Mouse (Mus musculus) heart, embryonic 16.5 days (tissue): ENCODE measurements around the gene Cacng7. TPM values are rescaled to one million over a fixed set of nuclear protein-coding genes. Genes with fewer than 3 reads are reported as not detected.

Experiments
- ATAC-seq: fragments of 200-750 bp; cut with Nextera tagmentation; replicated peaks from 2 replicates; pipeline ENCODE4 v1.8.0; 2017; ENCODE audit warnings: moderate number of reproducible peaks; ENCODE audit not compliant: insufficient read depth, low FRiP score; ENCODE audit errors: extremely low read depth
- H3K27ac ChIP-seq: fragments of 300-500 bp; sonication (generic); 2 replicates; pipeline ENCODE4 v1.5.1; 2014; ENCODE audit warnings: mild to moderate bottlenecking, low read length, control low read depth, moderate library complexity
- H3K27me3 ChIP-seq: fragments of 300-500 bp; sonication (generic); 2 replicates; pipeline ENCODE4 v1.6.1; 2014; ENCODE audit warnings: low read length, mixed read lengths; ENCODE audit not compliant: control insufficient read depth, insufficient read depth
- H3K36me3 ChIP-seq: fragments of 300-500 bp; sonication (generic); 2 replicates; pipeline ENCODE4 v1.6.1; 2014; ENCODE audit not compliant: control insufficient read depth, insufficient read depth
- H3K4me1 ChIP-seq: fragments of 300-500 bp; sonication (generic); 2 replicates; pipeline ENCODE4 v1.6.1; 2014; ENCODE audit warnings: low read length, mixed read lengths; ENCODE audit not compliant: control insufficient read depth, insufficient read depth
- H3K4me2 ChIP-seq: fragments of 300-500 bp; sonication (generic); 2 replicates; pipeline ENCODE4 v1.6.1; 2014; ENCODE audit warnings: low read depth, mild to moderate bottlenecking, control low read depth, low read length
- H3K4me3 ChIP-seq: fragments of 300-500 bp; sonication (generic); 2 replicates; pipeline ENCODE4 v1.5.1; 2014; ENCODE audit warnings: mild to moderate bottlenecking, control low read depth, low read length
- H3K9ac ChIP-seq: fragments of 300-500 bp; sonication (generic); 2 replicates; pipeline ENCODE4 v1.6.1; 2014; ENCODE audit warnings: low read length, control low read depth
- H3K9me3 ChIP-seq: fragments of 300-500 bp; sonication (generic); replicated peaks from 2 replicates; pipeline ENCODE4 v1.6.1; 2016; ENCODE audit warnings: low read length; ENCODE audit not compliant: control insufficient read depth
- WGBS: fragments of 180-500 bp; shearing (Covaris S2); extraction: QIAGEN DNeasy Blood & Tissue Kit; methylation state at CpG from one replicate; pipeline ENCODE4 v1.1.7; 2014; 5-methylcytosine and 5-hydroxymethylcytosine counted together
- polyA plus RNA-seq: library from polyadenylated mRNA; unstranded; fragments of >200 nt; fragmentation: Nextera tagmentation; extraction: Ambion mirVana; gene quantifications from 2 replicates; pipeline ENCODE4 v1.2.1, GENCODE M21; 2015

Cacng7 gene
- polyA plus RNA-seq, 1 experiment from 2014 or later = 0.16 TPM

DNA sequence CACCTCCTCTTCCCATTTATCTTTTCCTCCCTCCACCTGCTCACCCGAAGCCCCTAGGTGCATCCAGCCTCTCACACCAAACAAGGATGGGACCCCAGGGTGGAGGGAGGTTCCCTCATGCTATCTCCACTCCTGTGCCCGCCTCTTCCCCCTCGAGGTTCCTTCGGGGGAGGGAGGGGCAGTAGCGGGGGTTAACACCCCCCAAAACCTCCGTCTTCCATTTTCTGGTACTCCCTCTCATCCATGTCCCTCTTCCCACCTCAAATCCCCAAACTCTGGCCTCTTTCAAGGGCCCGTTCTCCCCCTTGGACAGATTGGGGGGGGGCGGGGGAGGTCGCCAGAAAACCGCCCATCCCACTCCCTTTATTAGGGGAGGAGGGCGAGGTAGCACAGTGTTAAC lies 34.8 kb downstream of the Cacng7 start:
- Histone ChIP-seq H3K4me1 (peaks cover 11% of the 10 kb centered on the region; the same call in 1 of the 2 replicates), H3K36me3 (no peaks in the 10 kb centered on the region), H3K27ac (no peak overlapping the region), H3K9ac (peak overlapping the region; percentile 25; the same call in 1 of the 2 replicates), H3K4me2 (peak overlapping the region; percentile 73), H3K27me3 (peaks cover 33% of the 10 kb centered on the region), H3K9me3 (no peaks in the 10 kb centered on the region), H3K4me3 (peak overlapping the region; percentile 44)
- WGBS = 8% methylated on average over 10 of the region's 11 CpGs
- no peak for ATAC-seq

DNA sequence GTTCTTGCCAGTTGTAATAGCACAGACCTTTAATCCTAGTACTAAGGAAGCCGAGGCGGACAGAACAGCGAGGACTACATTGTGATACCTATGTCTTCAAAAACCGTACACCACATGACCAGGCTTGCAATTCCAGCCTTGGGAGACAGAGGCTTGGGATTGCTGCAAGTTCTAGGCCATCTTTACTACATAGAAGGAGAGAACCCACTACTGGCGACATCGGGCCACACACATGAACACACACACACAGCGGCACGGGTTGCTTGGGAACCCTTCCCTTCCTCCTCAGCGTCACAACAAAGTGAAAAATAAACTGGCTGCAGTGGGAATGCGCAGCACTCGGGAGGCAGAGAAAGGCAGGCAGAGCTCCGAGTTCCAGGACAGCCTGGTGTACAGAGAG lies 35.6 kb downstream of the Cacng7 start:
- Histone ChIP-seq H3K4me3 (no peak overlapping the region), H3K4me1 (peaks cover 11% of the 10 kb centered on the region; the same call in 1 of the 2 replicates), H3K4me2 (peak overlapping the region; percentile 73; the same call in 1 of the 2 replicates), H3K36me3 (no peaks in the 10 kb centered on the region), H3K9ac (no peak overlapping the region), H3K27me3 (peaks cover 33% of the 10 kb centered on the region), H3K27ac (no peak overlapping the region), H3K9me3 (no peaks in the 10 kb centered on the region)
- WGBS = 27% methylated on average over 12 of the region's 12 CpGs
- no peak for ATAC-seq

- ATAC-seq = no peak
- 61% methylated on average over 6 of the region's 6 CpGs for WGBS
- Histone ChIP-seq H3K9ac (no peak overlapping the region), H3K4me3 (no peak overlapping the region), H3K27me3 (peaks cover 33% of the 10 kb centered on the region), H3K27ac (no peak overlapping the region), H3K9me3 (no peaks in the 10 kb centered on the region), H3K4me2 (no peak overlapping the region), H3K36me3 (no peaks in the 10 kb centered on the region), H3K4me1 (peaks cover 11% of the 10 kb centered on the region; the same call in 1 of the 2 replicates)
Observed at GRCm38 (mm10) chr7:3369189-3369588, 36.4 kb downstream of the Cacng7 start.

DNA sequence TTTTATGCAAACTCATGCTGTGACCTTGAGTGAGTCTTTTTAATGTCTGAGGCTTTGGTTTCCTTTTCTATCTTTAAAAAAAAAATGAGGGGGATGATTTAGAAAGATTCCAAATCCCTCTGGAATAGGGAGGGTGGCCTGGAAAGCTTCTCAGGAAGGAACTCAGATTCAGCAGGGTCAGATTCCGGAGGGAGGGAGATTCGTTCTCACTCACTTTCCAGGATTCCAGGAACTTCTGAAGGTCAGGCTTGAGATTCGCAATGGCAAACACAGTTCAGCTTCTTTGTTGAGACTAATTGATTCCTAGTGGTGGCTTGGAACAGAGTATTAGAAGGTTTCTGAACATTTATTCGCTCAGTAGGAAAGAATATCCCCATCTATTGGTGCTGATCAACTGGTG lies 37.7 kb downstream of the Cacng7 start:
- ATAC-seq = no peak
- 45% methylated on average over 4 of the region's 4 CpGs for WGBS
- no peaks in the 10 kb centered on the region for H3K36me3 ChIP-seq
- peaks cover 11% of the 10 kb centered on the region; the same call in 1 of the 2 replicates for H3K4me1 ChIP-seq
- no peak overlapping the region for H3K27ac ChIP-seq
- H3K4me2 ChIP-seq = no peak overlapping the region
- H3K9me3 ChIP-seq = no peaks in the 10 kb centered on the region
- H3K9ac ChIP-seq = no peak overlapping the region
- H3K27me3 ChIP-seq = peaks cover 26% of the 10 kb centered on the region
- no peak overlapping the region for H3K4me3 ChIP-seq

DNA sequence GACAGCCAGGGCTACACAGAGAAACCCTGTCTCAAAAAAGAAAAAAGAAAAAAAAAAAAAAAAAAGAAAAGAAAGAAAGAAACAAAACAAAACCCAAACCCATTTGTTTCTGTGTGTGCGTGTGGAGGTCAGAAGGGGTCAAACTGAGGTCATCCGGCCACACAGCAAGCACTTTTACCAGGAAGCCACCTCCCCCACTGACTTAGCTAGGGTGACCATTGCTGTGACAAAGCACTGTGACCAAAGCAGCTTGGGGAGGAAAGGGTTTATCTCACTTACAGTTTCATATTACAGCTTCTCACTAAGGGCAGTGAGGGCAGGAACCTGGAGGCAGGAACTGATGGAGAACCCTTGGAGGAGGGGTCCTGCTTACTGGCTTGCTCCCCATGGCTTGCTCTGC lies 39.6 kb downstream of the Cacng7 start:
- Histone ChIP-seq H3K4me2 (no peak overlapping the region), H3K36me3 (no peaks in the 10 kb centered on the region), H3K4me3 (no peak overlapping the region), H3K27me3 (peaks cover 7% of the 10 kb centered on the region), H3K9ac (no peak overlapping the region), H3K9me3 (no peaks in the 10 kb centered on the region), H3K4me1 (0 out of 2 replicates have a peak, but pooled peaks cover 4% of the 10 kb centered on the region), H3K27ac (no peak overlapping the region)
- ATAC-seq = no peak
- WGBS = 70% methylated on average over 2 of the region's 2 CpGs

- H3K36me3 ChIP-seq = no peaks in the 10 kb centered on the region
- no peak for ATAC-seq
- no peak overlapping the region for H3K4me2 ChIP-seq
- no peak overlapping the region for H3K4me3 ChIP-seq
- no peak overlapping the region for H3K27ac ChIP-seq
- H3K9ac ChIP-seq = no peak overlapping the region
- WGBS = 81% methylated on average over 8 of the region's 8 CpGs
- H3K4me1 ChIP-seq = no peaks in the 10 kb centered on the region
- no peaks in the 10 kb centered on the region for H3K9me3 ChIP-seq
- H3K27me3 ChIP-seq = no peaks in the 10 kb centered on the region
Observed at GRCm38 (mm10) chr7:3373754-3374153, 41.0 kb downstream of the Cacng7 start.

- WGBS = 42% methylated on average over 4 of the region's 4 CpGs
- ATAC-seq = no peak
Observed at GRCm38 (mm10) chr7:3376831-3377230, 44.1 kb downstream of the Cacng7 start.

DNA sequence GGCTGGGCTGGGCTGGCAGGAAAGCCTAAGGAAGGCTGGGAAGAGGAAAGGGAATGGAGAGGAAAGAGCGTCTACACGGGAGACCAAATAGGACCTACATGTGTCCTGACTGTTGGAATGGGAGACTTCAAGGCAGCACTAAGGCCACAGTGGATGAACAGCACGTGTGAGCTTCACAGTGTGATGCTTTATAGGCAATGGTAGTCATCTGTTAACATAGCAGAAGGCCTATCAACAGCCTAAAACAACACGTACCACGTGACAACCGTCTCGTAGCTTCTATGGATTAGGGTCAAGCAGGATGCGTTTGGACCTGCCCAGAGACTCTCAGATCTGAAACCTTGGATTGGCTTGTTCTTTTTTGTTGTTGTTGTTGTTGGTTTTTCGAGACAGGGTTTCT lies 49.4 kb downstream of the Cacng7 start:
- Histone ChIP-seq H3K27ac (no peak overlapping the region), H3K27me3 (no peaks in the 10 kb centered on the region), H3K4me1 (no peaks in the 10 kb centered on the region), H3K36me3 (no peaks in the 10 kb centered on the region), H3K4me2 (no peak overlapping the region), H3K9ac (no peak overlapping the region), H3K9me3 (no peaks in the 10 kb centered on the region), H3K4me3 (no peak overlapping the region)
- 75% methylated on average over 9 of the region's 9 CpGs for WGBS
- ATAC-seq = no peak

More at GRCm38 (mm10) chr7:3376831-3377230, 44.1 kb downstream of the Cacng7 start:
- H3K4me2 ChIP-seq = no peak overlapping the region
- H3K36me3 ChIP-seq = no peaks in the 10 kb centered on the region
- no peaks in the 10 kb centered on the region for H3K9me3 ChIP-seq
- H3K27ac ChIP-seq = no peak overlapping the region
- no peaks in the 10 kb centered on the region for H3K27me3 ChIP-seq
- H3K4me1 ChIP-seq = no peaks in the 10 kb centered on the region
- H3K9ac ChIP-seq = no peak overlapping the region
- no peak overlapping the region for H3K4me3 ChIP-seq

GRCm38 (mm10) chr7:3384807-3385319 lies 52.1 kb downstream of the Cacng7 start:
- no peak overlapping the region for H3K4me2 ChIP-seq
- no peaks in the 10 kb centered on the region for H3K9me3 ChIP-seq
- WGBS = 84% methylated on average over 5 of the region's 5 CpGs
- H3K4me3 ChIP-seq = no peak overlapping the region
- no peak for ATAC-seq
- H3K9ac ChIP-seq = no peak overlapping the region
- H3K27me3 ChIP-seq = no peaks in the 10 kb centered on the region
- H3K4me1 ChIP-seq = no peaks in the 10 kb centered on the region
- H3K27ac ChIP-seq = no peak overlapping the region
- H3K36me3 ChIP-seq = no peaks in the 10 kb centered on the region
